Mouse (Mus musculus) E14TG2a.4 (cell line): ENCODE measurements around the gene Rrad.

Experiments
- CTCF ChIP-seq: conservative IDR thresholded peaks from 2 replicates; pipeline ENCODE4 v1.5.1; 2014; ENCODE audit warnings: low read length
- POU5F1 ChIP-seq: IDR thresholded peaks from 2 replicates; pipeline ENCODE4 v1.6.1; 2014; ENCODE audit warnings: low read length, borderline replicate concordance

- no peak for TF ChIP-seq CTCF
- no peak for TF ChIP-seq POU5F1
These were observed 20.9 kb downstream of the Rrad start for GRCm38 (mm10) chr8:104610185-104610766.
